18 mouse cellular contexts compared by ENCODE assay signal in genomic region chr2:129211957-129212356, GRCm38 (mm10). TPM values are rescaled to one million over a fixed set of nuclear protein-coding genes. Genes with fewer than 3 reads are reported as not detected.
A peak's percentile ranks its signal among the peaks of the same experiment; 100 is the strongest.
DNase-seq lines count a peak whose midpoint lies in the region; ATAC-seq and TF ChIP-seq lines count a peak whose summit lies in the region.
"Had no signal": no experiment of that assay in that cellular context is flagged by ENCODE, and none has a peak within 500 bp of the region (broad histone marks: within the 10 kb centered on the region; RNA-seq: fewer than 3 reads in every experiment).

No protein-coding gene starts in this region.

- TF ChIP-seq CTCF in liver, adult 2 months (IDR thresholded peaks at IDR 0.05; ENCODE audit: low read depth, low read length) = no peak
- TF ChIP-seq CTCF in embryonic fibroblast, embryonic 13.5 days (IDR thresholded peaks at IDR 0.05; ENCODE audit: borderline replicate concordance, insufficient read depth, low read length) = no peak

- 83% methylated on average over 2 of the region's 2 CpGs for WGBS in hindbrain, embryonic 15.5 days
- 78% methylated on average over 2 of the region's 2 CpGs for WGBS in hindbrain, embryonic 11.5 days
- WGBS in liver, adult 2 months = 58% methylated on average over 2 of the region's 2 CpGs
- WGBS in liver, embryonic 15.5 days (ENCODE audit: insufficient replicate concordance) = 71% methylated on average over 2 of the region's 2 CpGs

- no peaks in the 10 kb centered on the region for H3K79me2 ChIP-seq in liver, adult 2 months (ENCODE audit: control insufficient read depth, insufficient read depth, low read length)

- no peaks in the 10 kb centered on the region for H3K9me3 ChIP-seq in hindbrain, embryonic 15.5 days
- no peaks in the 10 kb centered on the region for H3K9me3 ChIP-seq in hindbrain, embryonic 11.5 days (ENCODE audit: control insufficient read depth, low read length)
- no peaks in the 10 kb centered on the region for H3K9me3 ChIP-seq in liver, embryonic 15.5 days (replicated peaks)
- H3K9me3 ChIP-seq: embryonic facial prominence, embryonic 15.5 days; forebrain, embryonic 15.5 days had no signal

- no peak for DNase-seq in hindbrain, embryonic 11.5 days (ENCODE audit: low spot score)
- peak; percentile 57 for DNase-seq in liver, adult 2 months (ENCODE audit: extremely low read depth, low read depth, low spot score)
- no peak for DNase-seq in liver
- no peak for DNase-seq in frontal cortex, postnatal 36 days (ENCODE audit: low spot score in 2 of 2)
- DNase-seq in gastrocnemius, adult 18-20 months (ENCODE audit: low spot score) = no peak
- DNase-seq: adrenal gland, adult 2 months; adrenal gland, postnatal 25 days; cerebellum, adult 8-10 months; embryo, embryonic 11 days; gastrocnemius, postnatal 14 days; heart, postnatal 10 days had no signal

- peaks cover 48% of the 10 kb centered on the region for H3K36me3 ChIP-seq in hindbrain, embryonic 15.5 days
- H3K36me3 ChIP-seq in hindbrain, embryonic 11.5 days (ENCODE audit: control insufficient read depth, insufficient read depth, low read length) = peaks cover 10% of the 10 kb centered on the region
- H3K36me3 ChIP-seq in liver, adult 2 months (ENCODE audit: control insufficient read depth, insufficient read depth, low read length) = peaks cover 40% of the 10 kb centered on the region
- peaks cover 65% of the 10 kb centered on the region for H3K36me3 ChIP-seq in liver, embryonic 15.5 days (replicated peaks)

- H3K4me3 ChIP-seq in hindbrain, embryonic 15.5 days = no peak overlapping the region
- H3K4me3 ChIP-seq in hindbrain, embryonic 11.5 days (ENCODE audit: low read depth, low read length) = no peak overlapping the region
- H3K4me3 ChIP-seq in liver, adult 2 months (ENCODE audit: insufficient read depth, low read depth, low read length) = no peak overlapping the region
- no peak overlapping the region for H3K4me3 ChIP-seq in embryonic fibroblast, embryonic 13.5 days (ENCODE audit: insufficient read depth, low read length)
- H3K4me3 ChIP-seq in liver, embryonic 15.5 days (replicated peaks) = no peak overlapping the region
- H3K4me3 ChIP-seq: embryonic facial prominence, embryonic 15.5 days; forebrain, embryonic 15.5 days had no signal

- 0 out of 2 replicates have a peak overlapping the region, but pooled peaks have one; percentile 12 for H3K27ac ChIP-seq in hindbrain, embryonic 15.5 days (replicated peaks)
- no peak overlapping the region for H3K27ac ChIP-seq in hindbrain, embryonic 11.5 days (ENCODE audit: low read depth, low read length)
- peak overlapping the region; percentile 69 for H3K27ac ChIP-seq in liver, adult 2 months (replicated peaks; ENCODE audit: insufficient read depth, low read depth, low read length)
- H3K27ac ChIP-seq in embryonic fibroblast, embryonic 13.5 days (ENCODE audit: insufficient read depth, low read length) = peak overlapping the region; percentile 1; the same call in 1 of the 2 replicates
- peak overlapping the region; percentile 86 for H3K27ac ChIP-seq in liver, embryonic 15.5 days (replicated peaks)
- H3K27ac ChIP-seq: embryonic facial prominence, embryonic 15.5 days; forebrain, embryonic 15.5 days had no signal

- no peaks in the 10 kb centered on the region for H3K27me3 ChIP-seq in hindbrain, embryonic 15.5 days
- H3K27me3 ChIP-seq in hindbrain, embryonic 11.5 days (ENCODE audit: control insufficient read depth, insufficient read depth, low read length) = no peaks in the 10 kb centered on the region
- no peaks in the 10 kb centered on the region for H3K27me3 ChIP-seq in liver, adult 2 months (ENCODE audit: control insufficient read depth, insufficient read depth, low read length)
- no peaks in the 10 kb centered on the region for H3K27me3 ChIP-seq in liver, embryonic 15.5 days
- H3K27me3 ChIP-seq: CH12.LX; embryonic facial prominence, embryonic 15.5 days; forebrain, embryonic 15.5 days had no signal

- no peak for ATAC-seq in hindbrain, embryonic 15.5 days (ENCODE audit: low FRiP score, low read depth)
- ATAC-seq in hindbrain, embryonic 11.5 days (ENCODE audit: low FRiP score) = no peak
- ATAC-seq in liver, embryonic 15.5 days (ENCODE audit: insufficient read depth) = no peak
- ATAC-seq: forebrain, embryonic 15.5 days; hindbrain, embryonic 16.5 days had no signal

- no peaks in the 10 kb centered on the region for H3K4me1 ChIP-seq in hindbrain, embryonic 15.5 days (replicated peaks)
- H3K4me1 ChIP-seq in hindbrain, embryonic 11.5 days (replicated peaks; ENCODE audit: control insufficient read depth, insufficient read depth, low read length) = no peaks in the 10 kb centered on the region
- peaks cover 18% of the 10 kb centered on the region for H3K4me1 ChIP-seq in liver, adult 2 months (ENCODE audit: control insufficient read depth, insufficient read depth, low read length)
- H3K4me1 ChIP-seq in embryonic fibroblast, embryonic 13.5 days (ENCODE audit: control insufficient read depth, insufficient read depth, low read length) = peaks cover 10% of the 10 kb centered on the region
- peaks cover 83% of the 10 kb centered on the region for H3K4me1 ChIP-seq in liver, embryonic 15.5 days (replicated peaks)
- H3K4me1 ChIP-seq: embryonic facial prominence, embryonic 15.5 days; forebrain, embryonic 15.5 days had no signal

- no peak overlapping the region for H3K4me2 ChIP-seq in hindbrain, embryonic 15.5 days
- no peak overlapping the region for H3K4me2 ChIP-seq in hindbrain, embryonic 11.5 days (replicated peaks; ENCODE audit: low read depth, low read length)
- no peak overlapping the region for H3K4me2 ChIP-seq in liver, embryonic 15.5 days
- H3K4me2 ChIP-seq: embryonic facial prominence, embryonic 15.5 days; forebrain, embryonic 15.5 days had no signal

- no peak for TF ChIP-seq POLR2A in liver, adult 2 months (IDR thresholded peaks at IDR 0.05; ENCODE audit: extremely low read depth, insufficient read depth, low read length)
- TF ChIP-seq POLR2A in embryonic fibroblast, embryonic 13.5 days (IDR thresholded peaks at IDR 0.05; ENCODE audit: low read depth, low read length) = no peak

- no peak overlapping the region for H3K9ac ChIP-seq in hindbrain, embryonic 15.5 days
- H3K9ac ChIP-seq in hindbrain, embryonic 11.5 days (ENCODE audit: low read depth, low read length) = no peak overlapping the region
- H3K9ac ChIP-seq in liver, adult 2 months (ENCODE audit: low read depth, low read length) = no peak overlapping the region
- no peak overlapping the region; the same call in 1 of the 2 replicates for H3K9ac ChIP-seq in liver, embryonic 15.5 days
- H3K9ac ChIP-seq: embryonic facial prominence, embryonic 15.5 days; forebrain, embryonic 15.5 days had no signal

RNA-seq across cellular contexts. Expression of gene Slc20a1, which starts 13.4 kb away (rescaled TPM):
- polyA plus RNA-seq in hindbrain, embryonic 15.5 days (2015; fragmentation: Nextera tagmentation; extraction: Ambion mirVana) = 47.8 and 48.3 TPM in 2 replicates
- 50.3 and 59.9 TPM in 2 replicates for polyA plus RNA-seq in hindbrain, embryonic 11.5 days (2014; fragmentation: Nextera tagmentation; extraction: Ambion mirVana)
- 24.9 and 36.0 TPM in 2 replicates for total RNA-seq in liver, adult 2 months (2014; rRNA removed)
- 7.8 and 9.4 TPM in 2 replicates for polyA plus RNA-seq in liver, adult 2 months (2012; rRNA removed)
- 141 and 186 TPM in 2 replicates for polyA plus RNA-seq in embryonic fibroblast, embryonic 13.5 days (2011; ENCODE audit: insufficient read length, low read depth, missing spikeins)
- 42.8 and 48.3 TPM in 2 replicates for polyA plus RNA-seq in liver, embryonic 15.5 days (2015; fragmentation: Nextera tagmentation; extraction: Ambion mirVana)
- 10 to 100 TPM; 11.3 to 21.8 TPM for total RNA-seq in gastrocnemius, adult 18-20 months (2021)
